Mouse (Mus musculus): ENCODE data around the gene Tpm3. TPM values are rescaled to one million over a fixed set of nuclear protein-coding genes. Genes with fewer than 3 reads are reported as not detected.

The Tpm3 gene
- polyA plus RNA-seq, 1 experiment, result 11.8 TPM

DNA sequence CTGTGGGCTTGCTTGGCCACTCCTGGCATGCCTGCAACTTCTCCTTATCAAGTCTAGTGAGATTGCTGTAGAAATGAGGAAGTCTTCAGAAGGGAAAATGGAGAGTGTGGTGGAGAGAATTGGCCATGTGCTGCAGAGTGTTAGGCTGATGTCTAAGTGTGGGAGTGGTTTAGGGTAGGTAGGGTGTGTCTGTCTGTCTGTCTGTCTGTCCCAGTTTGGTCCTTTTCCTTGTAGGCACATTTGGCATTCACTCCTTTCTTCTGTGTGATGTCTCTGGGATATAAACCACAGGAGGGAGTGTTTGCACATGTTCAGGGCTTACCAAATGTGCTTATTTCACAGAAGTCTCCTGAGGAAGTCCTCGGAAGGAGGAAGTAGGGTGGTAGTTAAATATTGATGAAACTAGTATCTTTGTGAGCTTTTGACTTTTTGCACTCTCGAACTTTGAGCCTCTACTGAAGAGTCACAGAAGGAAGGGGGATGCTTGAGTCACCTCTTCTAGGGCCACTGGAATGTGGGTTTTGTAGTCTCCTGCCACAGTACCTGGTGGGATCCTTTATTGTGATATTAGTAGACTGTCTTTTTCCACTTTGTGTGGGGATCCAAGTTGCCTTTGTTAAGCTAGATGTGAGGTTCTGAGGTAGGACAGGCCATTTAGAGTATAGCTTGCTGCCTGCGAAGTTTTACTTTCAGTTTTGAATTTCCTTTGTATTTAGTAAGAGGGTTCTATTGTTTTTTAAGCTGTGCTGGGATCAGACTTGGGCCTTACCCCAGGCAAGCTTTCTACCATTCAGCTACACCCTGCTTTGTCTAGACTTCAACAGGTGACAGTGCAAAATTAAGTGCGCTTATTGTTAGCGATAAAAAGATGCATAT, 9.2 kb downstream of the Tpm3 start:
- H3K27me3 ChIP-seq (ENCODE audit: control insufficient read depth), result no peaks in the 10 kb centered on the region
- TF ChIP-seq GATA1 (IDR thresholded peaks at IDR 0.05; ENCODE audit: low read length) (no peak), TAL1 (IDR thresholded peaks at IDR 0.05; ENCODE audit: low read length) (no peak)
- peak overlapping the region; percentile 53 for H3K4me3 ChIP-seq (replicated peaks)
- peaks cover 78% of the 10 kb centered on the region for H3K4me1 ChIP-seq (ENCODE audit: control insufficient read depth)
- no peaks in the 10 kb centered on the region for H3K9me3 ChIP-seq (ENCODE audit: control insufficient read depth, low read length)
- peaks cover 33% of the 10 kb centered on the region for H3K36me3 ChIP-seq (ENCODE audit: control insufficient read depth)

DNA sequence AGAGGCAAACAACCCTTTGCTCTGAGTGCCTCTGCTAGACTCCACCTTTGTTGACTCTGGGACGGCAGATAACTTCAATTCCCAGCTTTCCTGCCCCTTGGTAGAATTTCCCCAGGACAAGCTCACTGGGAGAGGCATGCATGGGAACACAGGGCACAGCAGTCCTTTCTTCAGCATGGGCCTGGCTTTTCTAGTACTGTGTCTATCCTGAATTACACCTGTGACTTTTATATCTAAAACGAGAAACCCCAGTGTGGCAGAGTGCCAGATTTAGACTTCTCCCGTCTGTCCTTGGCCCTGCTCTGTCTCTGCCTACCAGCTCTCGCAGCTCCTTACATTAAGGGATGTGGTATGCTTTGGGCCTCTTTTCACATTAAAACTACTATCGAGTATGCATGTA, 10.6 kb downstream of the Tpm3 start:
- TF ChIP-seq TAL1 (IDR thresholded peaks at IDR 0.05; ENCODE audit: low read length) (no peak), GATA1 (IDR thresholded peaks at IDR 0.05; ENCODE audit: low read length) (no peak)
- H3K4me3 ChIP-seq (replicated peaks), result no peak overlapping the region
- peaks cover 47% of the 10 kb centered on the region for H3K36me3 ChIP-seq (ENCODE audit: control insufficient read depth)
- H3K9me3 ChIP-seq (ENCODE audit: control insufficient read depth, low read length), result no peaks in the 10 kb centered on the region
- no peaks in the 10 kb centered on the region for H3K27me3 ChIP-seq (ENCODE audit: control insufficient read depth)
- H3K4me1 ChIP-seq (ENCODE audit: control insufficient read depth), result peaks cover 70% of the 10 kb centered on the region

DNA sequence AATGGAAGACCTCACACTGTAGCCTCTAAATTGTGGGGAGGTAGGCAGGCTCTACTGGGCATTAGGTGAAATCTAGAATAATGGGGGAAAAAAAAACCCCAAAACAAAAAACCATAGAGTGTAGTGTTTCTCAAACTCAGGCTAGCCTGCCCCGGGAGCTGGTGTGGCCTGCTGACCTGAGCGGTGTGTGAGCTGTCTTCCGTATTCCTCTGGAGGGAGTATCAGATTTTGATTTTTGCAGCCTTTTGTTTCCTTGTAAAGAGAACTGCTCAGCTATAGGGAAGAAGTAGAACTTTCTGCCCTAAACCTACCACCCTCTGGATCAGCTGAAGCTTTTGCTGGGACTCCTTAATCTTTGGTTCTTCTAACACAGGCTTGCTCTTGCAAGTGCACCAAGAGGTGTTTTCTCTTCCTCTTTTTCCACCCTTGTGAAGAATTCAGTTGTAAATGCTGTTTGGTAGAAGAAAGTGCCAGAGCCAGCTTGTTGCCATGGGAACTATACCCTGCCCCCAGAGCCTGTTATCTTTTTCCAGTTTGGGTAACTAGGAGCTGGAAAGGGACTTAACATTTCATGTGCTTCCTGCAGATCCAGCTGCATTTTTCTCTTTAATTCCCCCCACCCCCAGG, 11.4 kb downstream of the Tpm3 start:
- no peak for TF ChIP-seq TAL1 (IDR thresholded peaks at IDR 0.05; ENCODE audit: low read length)
- TF ChIP-seq GATA1 (IDR thresholded peaks at IDR 0.05; ENCODE audit: low read length), result no peak
- Histone ChIP-seq H3K4me1 (ENCODE audit: control insufficient read depth) (peaks cover 63% of the 10 kb centered on the region), H3K27me3 (ENCODE audit: control insufficient read depth) (no peaks in the 10 kb centered on the region), H3K4me3 (replicated peaks) (no peak overlapping the region), H3K9me3 (ENCODE audit: control insufficient read depth, low read length) (no peaks in the 10 kb centered on the region), H3K36me3 (ENCODE audit: control insufficient read depth) (peaks cover 55% of the 10 kb centered on the region)

DNA sequence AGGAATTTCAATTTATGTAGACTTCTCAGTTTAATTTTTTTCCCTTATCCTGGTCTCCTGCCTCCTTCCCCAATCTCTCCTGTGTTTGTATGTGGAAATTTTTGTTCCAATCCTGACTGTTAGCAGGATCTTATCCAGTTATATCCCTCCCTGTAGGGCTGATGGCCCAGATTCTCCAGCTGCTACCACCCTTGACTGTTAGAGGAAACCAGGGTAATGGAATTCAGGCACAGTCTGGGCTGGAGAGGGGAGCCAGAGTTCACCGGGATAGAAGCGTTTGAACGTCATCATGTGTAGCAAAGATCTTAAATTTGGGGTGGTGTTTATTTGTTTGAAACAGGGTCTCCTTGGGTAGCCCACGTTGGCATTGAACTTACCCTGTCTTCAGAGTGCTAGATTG, 12.3 kb downstream of the Tpm3 start:
- Histone ChIP-seq H3K36me3 (ENCODE audit: control insufficient read depth) (peaks cover 65% of the 10 kb centered on the region), H3K4me3 (replicated peaks) (no peak overlapping the region), H3K9me3 (ENCODE audit: control insufficient read depth, low read length) (no peaks in the 10 kb centered on the region), H3K27me3 (ENCODE audit: control insufficient read depth) (no peaks in the 10 kb centered on the region), H3K4me1 (ENCODE audit: control insufficient read depth) (peaks cover 56% of the 10 kb centered on the region)
- no peak for TF ChIP-seq GATA1 (IDR thresholded peaks at IDR 0.05; ENCODE audit: low read length)
- no peak for TF ChIP-seq TAL1 (IDR thresholded peaks at IDR 0.05; ENCODE audit: low read length)

DNA sequence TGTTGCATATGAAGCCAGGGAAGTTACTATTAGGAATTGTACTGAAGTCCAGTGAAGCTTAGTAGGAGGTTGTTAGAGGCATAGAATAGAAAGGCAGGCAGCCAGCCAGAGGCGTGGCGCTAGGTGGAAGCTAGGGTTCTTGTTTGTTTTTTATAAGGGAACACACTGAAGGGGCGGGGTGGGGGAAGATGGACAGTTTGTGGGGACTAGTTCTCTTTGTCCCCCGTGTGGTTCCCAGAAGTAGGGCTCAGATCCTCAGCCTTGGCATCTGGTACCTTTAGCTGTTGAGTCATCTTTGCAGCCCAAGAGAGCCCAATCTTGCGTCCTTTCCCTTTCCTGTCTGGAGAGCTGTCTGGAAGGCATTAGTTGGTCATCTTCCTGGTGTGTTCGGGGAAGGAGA, 12.8 kb downstream of the Tpm3 start:
- no peaks in the 10 kb centered on the region for H3K27me3 ChIP-seq (ENCODE audit: control insufficient read depth)
- TF ChIP-seq GATA1 (IDR thresholded peaks at IDR 0.05; ENCODE audit: low read length) (no peak), TAL1 (IDR thresholded peaks at IDR 0.05; ENCODE audit: low read length) (no peak)
- H3K9me3 ChIP-seq (ENCODE audit: control insufficient read depth, low read length), result no peaks in the 10 kb centered on the region
- no peak overlapping the region for H3K4me3 ChIP-seq (replicated peaks)
- H3K4me1 ChIP-seq (ENCODE audit: control insufficient read depth), result peaks cover 53% of the 10 kb centered on the region
- peaks cover 69% of the 10 kb centered on the region for H3K36me3 ChIP-seq (ENCODE audit: control insufficient read depth)

DNA sequence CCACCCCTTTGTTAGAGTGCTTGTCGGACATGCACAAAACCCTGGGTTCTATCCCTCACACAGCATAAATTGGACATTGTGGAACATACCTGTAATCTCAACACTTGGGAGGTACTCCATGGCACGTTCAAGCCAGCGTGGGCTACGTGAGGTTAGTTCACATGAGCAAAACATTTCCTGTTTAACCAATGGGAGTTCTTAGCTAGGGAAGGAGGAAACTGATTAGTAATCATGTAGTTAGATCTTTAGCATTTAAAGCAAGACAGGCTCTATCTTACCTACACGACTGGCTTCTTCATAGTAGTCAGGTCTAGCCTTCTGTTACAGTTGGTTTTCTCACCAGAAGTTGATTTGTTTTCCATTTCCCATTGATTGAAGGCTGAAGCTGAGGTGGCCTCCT, 13.6 kb downstream of the Tpm3 start:
- no peaks in the 10 kb centered on the region for H3K9me3 ChIP-seq (ENCODE audit: control insufficient read depth, low read length)
- no peak for TF ChIP-seq GATA1 (IDR thresholded peaks at IDR 0.05; ENCODE audit: low read length)
- TF ChIP-seq TAL1 (IDR thresholded peaks at IDR 0.05; ENCODE audit: low read length), result no peak
- peaks cover 47% of the 10 kb centered on the region for H3K4me1 ChIP-seq (ENCODE audit: control insufficient read depth)
- peaks cover 77% of the 10 kb centered on the region for H3K36me3 ChIP-seq (ENCODE audit: control insufficient read depth)
- no peak overlapping the region for H3K4me3 ChIP-seq (replicated peaks)
- H3K27me3 ChIP-seq (ENCODE audit: control insufficient read depth), result no peaks in the 10 kb centered on the region

DNA sequence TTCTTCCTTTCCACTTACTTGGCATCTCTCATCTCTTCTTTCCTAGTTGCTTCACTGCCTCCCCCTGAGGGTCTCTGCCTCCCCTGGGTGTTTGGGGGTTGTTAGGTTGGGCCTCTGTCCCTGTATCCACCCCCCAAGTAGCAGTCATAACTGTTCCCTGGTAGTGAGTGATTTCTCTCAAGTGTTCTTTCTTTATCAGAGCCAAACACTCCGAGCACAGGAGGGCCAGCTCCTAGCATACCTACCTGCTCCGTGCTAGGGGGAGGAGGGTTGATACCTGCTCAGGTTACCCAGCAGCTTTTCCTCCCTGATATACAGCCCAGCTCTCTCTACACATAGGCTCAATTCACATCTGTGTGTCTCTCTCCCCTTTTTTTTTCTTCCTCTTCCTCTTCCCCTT, 16.2 kb downstream of the Tpm3 start:
- H3K4me1 ChIP-seq (ENCODE audit: control insufficient read depth), result peaks cover 24% of the 10 kb centered on the region
- H3K27me3 ChIP-seq (ENCODE audit: control insufficient read depth), result no peaks in the 10 kb centered on the region
- TF ChIP-seq TAL1 (IDR thresholded peaks at IDR 0.05; ENCODE audit: low read length), result no peak
- no peak for TF ChIP-seq GATA1 (IDR thresholded peaks at IDR 0.05; ENCODE audit: low read length)
- H3K36me3 ChIP-seq (ENCODE audit: control insufficient read depth), result peaks cover 90% of the 10 kb centered on the region
- no peak overlapping the region for H3K4me3 ChIP-seq (replicated peaks)
- H3K9me3 ChIP-seq (ENCODE audit: control insufficient read depth, low read length), result no peaks in the 10 kb centered on the region

DNA sequence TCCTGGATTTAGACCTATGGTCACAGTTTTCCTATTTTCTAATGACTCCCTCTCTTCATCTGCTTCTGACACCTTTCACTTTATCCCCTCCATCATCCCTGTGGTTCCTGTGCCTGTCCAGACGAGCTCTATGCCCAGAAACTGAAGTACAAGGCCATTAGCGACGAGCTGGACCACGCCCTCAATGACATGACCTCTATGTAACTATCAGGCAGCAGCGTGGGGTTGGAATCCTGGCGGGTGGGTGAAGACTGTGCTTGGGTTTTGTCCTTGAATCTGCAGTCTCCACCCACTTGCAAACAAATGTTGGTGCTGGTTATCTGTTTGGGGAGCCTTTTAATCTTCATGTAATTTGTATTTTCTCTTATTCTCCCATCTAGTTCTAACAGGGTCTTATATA, 18.4 kb downstream of the Tpm3 start:
- Histone ChIP-seq H3K4me3 (replicated peaks) (no peak overlapping the region), H3K36me3 (ENCODE audit: control insufficient read depth) (peaks cover 92% of the 10 kb centered on the region), H3K27me3 (ENCODE audit: control insufficient read depth) (no peaks in the 10 kb centered on the region), H3K4me1 (ENCODE audit: control insufficient read depth) (peaks cover 2% of the 10 kb centered on the region), H3K9me3 (ENCODE audit: control insufficient read depth, low read length) (no peaks in the 10 kb centered on the region)
- no peak for TF ChIP-seq TAL1 (IDR thresholded peaks at IDR 0.05; ENCODE audit: low read length)
- no peak for TF ChIP-seq GATA1 (IDR thresholded peaks at IDR 0.05; ENCODE audit: low read length)

DNA sequence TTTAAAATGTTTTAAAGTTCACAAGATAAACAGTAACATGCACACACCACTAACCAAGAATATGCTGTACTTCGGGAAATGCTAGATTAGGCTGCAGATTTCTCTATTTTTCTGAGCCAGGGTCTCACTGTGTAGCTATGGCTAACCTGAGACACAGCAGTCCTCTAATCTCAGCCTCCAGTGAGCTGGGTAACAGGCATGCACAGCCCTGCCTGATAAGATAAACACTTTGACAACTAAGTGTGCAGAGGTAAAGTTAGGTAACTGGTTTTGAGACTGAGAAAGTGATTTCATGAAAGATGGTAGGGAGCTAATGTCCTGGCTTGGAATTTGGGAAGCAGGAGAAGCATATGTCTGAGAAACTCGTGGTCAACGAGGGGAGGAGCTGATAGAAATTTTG, 22.0 kb downstream of the Tpm3 start:
- TF ChIP-seq GATA1 (IDR thresholded peaks at IDR 0.05; ENCODE audit: low read length) (no peak), TAL1 (IDR thresholded peaks at IDR 0.05; ENCODE audit: low read length) (no peak)
- Histone ChIP-seq H3K4me1 (ENCODE audit: control insufficient read depth) (no peaks in the 10 kb centered on the region; the same call in 1 of the 2 replicates), H3K4me3 (replicated peaks) (no peak overlapping the region), H3K36me3 (ENCODE audit: control insufficient read depth) (peaks cover 81% of the 10 kb centered on the region), H3K27me3 (ENCODE audit: control insufficient read depth) (no peaks in the 10 kb centered on the region), H3K9me3 (ENCODE audit: control insufficient read depth, low read length) (no peaks in the 10 kb centered on the region)
